Mouse (Mus musculus): ENCODE results near the gene Wdr74.

- TF ChIP-seq CTCF (conservative IDR thresholded peaks at IDR 0.05; ENCODE audit: low read length) (no peak), NANOG (IDR thresholded peaks at IDR 0.05; ENCODE audit: borderline replicate concordance, low read length) (no peak)
Measured at GRCm38 (mm10) chr19:8755652-8756051, 20.0 kb downstream of the Wdr74 start.
